Mouse (Mus musculus): ENCODE measurements at regions not wholly inside any gene's neighbourhood (a gene's known extent, or its start where the extent isn't known, plus 50 kb on each side); places are given as distances from the start of the nearest gene placed in this dataset.

DNA sequence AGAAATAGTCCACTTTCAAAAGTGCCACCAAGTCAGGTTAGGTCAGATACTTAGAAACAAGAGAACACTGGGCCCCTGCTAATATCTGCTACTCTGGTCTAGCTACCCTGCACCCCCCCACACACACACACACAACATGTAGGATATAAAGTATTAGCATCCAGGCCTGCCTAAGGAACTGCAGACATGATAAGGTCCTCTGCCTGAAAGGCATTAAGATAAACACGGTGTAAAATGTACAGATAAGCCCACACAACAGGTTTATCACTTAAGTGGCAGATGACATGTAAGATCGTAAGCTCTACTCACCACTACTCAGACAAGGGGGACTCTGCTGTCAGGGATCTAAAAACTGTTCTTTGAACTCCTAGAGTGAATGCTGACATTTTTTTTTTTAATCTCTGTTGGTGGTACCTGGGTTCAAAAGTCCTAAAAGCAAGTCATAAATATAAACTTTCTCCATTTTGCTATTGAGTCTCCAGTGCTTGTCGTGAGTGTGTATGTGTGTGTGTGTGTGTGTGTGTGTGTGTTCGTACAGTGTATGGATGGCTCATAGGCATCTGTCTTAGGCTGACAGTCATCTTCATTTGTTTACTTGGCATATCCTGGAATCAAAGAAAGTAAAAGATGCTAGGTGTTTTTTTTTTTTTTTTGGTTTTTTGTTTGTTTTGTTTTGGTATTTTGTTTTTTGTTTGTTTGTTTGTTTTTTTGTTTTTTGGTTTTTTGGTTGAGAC lies 52.2 kb downstream of the Gm9817 start:
- no peak overlapping the region for H3K4me3 ChIP-seq (ENCODE audit: low read depth, low read length)
- DNase-seq (ENCODE audit: low spot score) (no peak), ATAC-seq (ENCODE audit: low FRiP score, low TSS enrichment) (no peak)
- H3K36me3 ChIP-seq (ENCODE audit: control insufficient read depth, insufficient read depth, low read length) = no peaks in the 10 kb centered on the region
- H3K9me3 ChIP-seq (ENCODE audit: control insufficient read depth, low read length) = no peaks in the 10 kb centered on the region
- WGBS = 65% methylated on average over 4 of the region's 4 CpGs
- no peaks in the 10 kb centered on the region for H3K27me3 ChIP-seq (ENCODE audit: control insufficient read depth, insufficient read depth, low read length)
- H3K4me1 ChIP-seq (replicated peaks; ENCODE audit: control insufficient read depth, insufficient read depth) = no peaks in the 10 kb centered on the region
- no peak overlapping the region for H3K4me2 ChIP-seq (replicated peaks; ENCODE audit: low read depth)
- H3K27ac ChIP-seq (replicated peaks) = no peak overlapping the region
- no peak for TF ChIP-seq CTCF (IDR thresholded peaks at IDR 0.05; ENCODE audit: low read depth)
- TF ChIP-seq EP300 (optimal IDR thresholded peaks at IDR 0.05) = no peak
- no peak overlapping the region for H3K9ac ChIP-seq (ENCODE audit: low read length)

DNA sequence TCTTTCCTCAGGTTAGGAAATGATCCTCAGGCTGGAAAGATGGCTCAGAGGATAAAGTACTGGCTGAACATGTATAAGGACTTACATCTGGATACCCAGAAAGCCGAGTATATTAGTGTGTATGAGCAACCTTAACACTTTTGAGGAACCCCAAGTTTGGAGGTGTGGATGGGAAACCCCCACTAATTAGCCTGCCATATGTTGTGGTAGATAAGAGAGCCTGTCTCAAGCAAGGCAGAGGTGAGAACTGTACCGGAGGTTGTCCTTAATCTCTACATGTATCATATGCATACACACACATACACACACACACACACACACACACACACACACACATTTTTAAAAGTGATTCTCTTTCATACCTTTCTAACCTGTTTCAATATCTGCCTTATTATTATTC lies 62.1 kb downstream of the Gm9817 start:
- no peak for TF ChIP-seq CTCF (IDR thresholded peaks at IDR 0.05; ENCODE audit: low read depth)
- no peak for TF ChIP-seq EP300 (optimal IDR thresholded peaks at IDR 0.05)
- ATAC-seq (ENCODE audit: low FRiP score, low TSS enrichment) (no peak), DNase-seq (ENCODE audit: low spot score) (no peak)
- Histone ChIP-seq H3K36me3 (ENCODE audit: control insufficient read depth, insufficient read depth, low read length) (no peaks in the 10 kb centered on the region), H3K27ac (replicated peaks) (no peak overlapping the region), H3K4me1 (replicated peaks; ENCODE audit: control insufficient read depth, insufficient read depth) (no peaks in the 10 kb centered on the region), H3K27me3 (ENCODE audit: control insufficient read depth, insufficient read depth, low read length) (no peaks in the 10 kb centered on the region), H3K9ac (ENCODE audit: low read length) (no peak overlapping the region), H3K4me3 (ENCODE audit: low read depth, low read length) (no peak overlapping the region), H3K4me2 (replicated peaks; ENCODE audit: low read depth) (no peak overlapping the region), H3K9me3 (ENCODE audit: control insufficient read depth, low read length) (no peaks in the 10 kb centered on the region)
- 74% methylated on average over 2 of the region's 2 CpGs for WGBS

DNA sequence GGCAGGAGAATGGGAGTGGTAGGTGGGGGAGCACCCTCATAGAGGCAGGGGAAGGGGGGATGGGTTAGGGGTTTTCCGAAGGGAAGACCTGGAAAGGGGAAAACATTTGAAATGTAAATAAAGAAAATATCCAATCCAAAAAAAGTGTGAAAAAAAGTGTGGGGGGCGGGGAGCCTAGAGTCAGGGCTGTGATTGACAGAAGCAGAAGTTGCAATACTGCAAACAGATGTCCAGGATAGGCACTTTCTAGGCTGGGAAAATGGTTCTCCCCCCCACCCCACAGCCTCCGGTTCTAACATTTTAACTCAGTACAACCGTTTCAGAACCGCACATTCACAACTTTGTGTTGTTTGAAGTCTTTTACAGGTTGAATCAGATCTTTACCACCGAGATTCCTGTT lies 66.6 kb downstream of the Gm9817 start:
- Histone ChIP-seq H3K4me1 (replicated peaks; ENCODE audit: control insufficient read depth, insufficient read depth) (no peaks in the 10 kb centered on the region), H3K9me3 (ENCODE audit: control insufficient read depth, low read length) (no peaks in the 10 kb centered on the region), H3K4me2 (replicated peaks; ENCODE audit: low read depth) (no peak overlapping the region), H3K27ac (replicated peaks) (no peak overlapping the region), H3K27me3 (ENCODE audit: control insufficient read depth, insufficient read depth, low read length) (no peaks in the 10 kb centered on the region), H3K4me3 (ENCODE audit: low read depth, low read length) (no peak overlapping the region), H3K9ac (ENCODE audit: low read length) (no peak overlapping the region), H3K36me3 (ENCODE audit: control insufficient read depth, insufficient read depth, low read length) (no peaks in the 10 kb centered on the region)
- no peak for ATAC-seq (ENCODE audit: low FRiP score, low TSS enrichment)
- DNase-seq (ENCODE audit: low spot score) = no peak
- WGBS = 79% methylated on average over 6 of the region's 6 CpGs
- TF ChIP-seq CTCF (IDR thresholded peaks at IDR 0.05; ENCODE audit: low read depth) (no peak), EP300 (optimal IDR thresholded peaks at IDR 0.05) (no peak)

DNA sequence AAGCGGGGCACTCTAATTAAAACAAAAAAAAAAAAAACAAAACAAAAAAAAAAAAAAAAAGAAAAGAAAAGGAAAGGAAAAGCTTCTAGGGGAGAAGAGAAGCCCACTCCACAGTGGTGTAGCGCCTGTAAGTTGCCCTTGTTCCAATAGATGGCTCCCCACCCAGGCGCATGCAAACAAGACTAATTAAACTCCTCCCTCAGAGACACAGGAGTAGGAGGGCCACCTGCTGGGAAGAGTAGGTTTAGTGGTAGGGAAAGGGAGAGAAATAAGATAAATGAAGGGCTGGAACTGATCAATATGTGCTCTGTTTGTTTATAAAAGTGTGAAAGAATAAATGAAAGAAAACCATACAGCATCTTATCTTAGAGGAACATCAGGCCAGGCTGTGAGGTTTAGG lies 77.7 kb downstream of the Gm9817 start:
- H3K4me1 ChIP-seq (replicated peaks; ENCODE audit: control insufficient read depth, insufficient read depth) = no peaks in the 10 kb centered on the region
- 77% methylated on average over 3 of the region's 3 CpGs for WGBS
- H3K9ac ChIP-seq (ENCODE audit: low read length) = no peak overlapping the region
- TF ChIP-seq CTCF (IDR thresholded peaks at IDR 0.05; ENCODE audit: low read depth) = peak; percentile 59
- no peak for TF ChIP-seq EP300 (optimal IDR thresholded peaks at IDR 0.05)
- no peaks in the 10 kb centered on the region for H3K9me3 ChIP-seq (ENCODE audit: control insufficient read depth, low read length)
- ATAC-seq (ENCODE audit: low FRiP score, low TSS enrichment) (no peak), DNase-seq (ENCODE audit: low spot score) (no peak)
- no peak overlapping the region for H3K27ac ChIP-seq (replicated peaks)
- no peak overlapping the region for H3K4me3 ChIP-seq (ENCODE audit: low read depth, low read length)
- no peaks in the 10 kb centered on the region for H3K27me3 ChIP-seq (ENCODE audit: control insufficient read depth, insufficient read depth, low read length)
- H3K36me3 ChIP-seq (ENCODE audit: control insufficient read depth, insufficient read depth, low read length) = no peaks in the 10 kb centered on the region
- H3K4me2 ChIP-seq (replicated peaks; ENCODE audit: low read depth) = no peak overlapping the region

DNA sequence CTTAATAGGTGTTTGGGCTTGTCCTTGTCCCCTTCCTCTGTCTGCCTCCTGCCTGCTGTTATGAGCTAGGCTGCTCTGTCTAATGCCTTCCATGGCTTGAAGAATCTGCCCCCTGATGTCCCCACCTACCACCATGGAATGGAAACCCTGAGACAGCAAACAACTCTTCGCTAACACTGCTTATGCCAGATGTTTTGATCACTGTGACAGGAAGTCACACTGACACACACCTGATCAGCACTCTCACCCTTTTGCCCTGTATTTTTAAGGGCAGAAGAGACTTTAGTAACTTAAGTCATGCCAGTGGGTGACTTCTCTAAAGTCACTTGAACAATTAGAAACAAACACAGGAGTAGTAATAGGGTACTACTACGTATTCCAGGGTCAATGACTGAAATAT lies 78.5 kb downstream of the Gm9817 start:
- Histone ChIP-seq H3K4me2 (replicated peaks; ENCODE audit: low read depth) (no peak overlapping the region), H3K4me1 (replicated peaks; ENCODE audit: control insufficient read depth, insufficient read depth) (no peaks in the 10 kb centered on the region), H3K9me3 (ENCODE audit: control insufficient read depth, low read length) (no peaks in the 10 kb centered on the region), H3K27ac (replicated peaks) (no peak overlapping the region), H3K27me3 (ENCODE audit: control insufficient read depth, insufficient read depth, low read length) (no peaks in the 10 kb centered on the region), H3K9ac (ENCODE audit: low read length) (no peak overlapping the region), H3K36me3 (ENCODE audit: control insufficient read depth, insufficient read depth, low read length) (no peaks in the 10 kb centered on the region), H3K4me3 (ENCODE audit: low read depth, low read length) (no peak overlapping the region)
- WGBS = 72% methylated on average over 2 of the region's 2 CpGs
- no peak for DNase-seq (ENCODE audit: low spot score)
- TF ChIP-seq EP300 (optimal IDR thresholded peaks at IDR 0.05) = no peak
- TF ChIP-seq CTCF (IDR thresholded peaks at IDR 0.05; ENCODE audit: low read depth) = no peak
- no peak for ATAC-seq (ENCODE audit: low FRiP score, low TSS enrichment)

DNA sequence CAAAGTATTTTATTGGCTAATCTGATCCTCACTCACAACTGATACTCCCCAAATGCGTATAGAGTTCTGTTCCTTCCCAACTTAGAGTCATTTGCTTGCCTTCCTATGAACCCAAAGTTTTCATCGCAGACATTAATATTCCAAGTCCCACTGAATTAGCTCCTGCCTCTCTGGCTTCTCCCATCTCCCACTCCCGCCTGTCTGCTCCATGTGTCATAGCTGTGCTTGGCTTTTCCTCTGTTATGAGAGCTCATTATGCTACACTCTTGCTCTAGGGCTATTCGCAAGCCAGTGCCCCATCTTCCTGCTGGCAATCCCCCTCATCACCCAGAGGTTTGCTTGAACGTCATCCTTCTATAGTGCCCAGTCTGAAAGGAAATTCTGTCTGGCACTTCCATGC lies 81.8 kb downstream of the Gm9817 start:
- ATAC-seq (ENCODE audit: low FRiP score, low TSS enrichment) = no peak

More for the DNA sequence above, 81.8 kb downstream of the Gm9817 start:
- H3K4me1 ChIP-seq (replicated peaks; ENCODE audit: control insufficient read depth, insufficient read depth) = no peaks in the 10 kb centered on the region
- no peaks in the 10 kb centered on the region for H3K27me3 ChIP-seq (ENCODE audit: control insufficient read depth, insufficient read depth, low read length)
- H3K4me3 ChIP-seq (ENCODE audit: low read depth, low read length) = no peak overlapping the region
- TF ChIP-seq CTCF (IDR thresholded peaks at IDR 0.05; ENCODE audit: low read depth) = no peak
- no peak for TF ChIP-seq EP300 (optimal IDR thresholded peaks at IDR 0.05)
- H3K27ac ChIP-seq (replicated peaks) = no peak overlapping the region
- H3K9ac ChIP-seq (ENCODE audit: low read length) = no peak overlapping the region
- no peak for DNase-seq (ENCODE audit: low spot score)
- 85% methylated on average over 5 of the region's 5 CpGs for WGBS
- H3K4me2 ChIP-seq (replicated peaks; ENCODE audit: low read depth) = no peak overlapping the region
- no peaks in the 10 kb centered on the region for H3K9me3 ChIP-seq (ENCODE audit: control insufficient read depth, low read length)
- no peaks in the 10 kb centered on the region for H3K36me3 ChIP-seq (ENCODE audit: control insufficient read depth, insufficient read depth, low read length)

All from stomach, postnatal 0 days (tissue).